Mouse (Mus musculus) urinary bladder, adult 2 months (tissue): ENCODE results near the gene Cog5. TPM values are rescaled to one million over a fixed set of nuclear protein-coding genes. Genes with fewer than 3 reads are reported as not detected.

Experiments
- DNase-seq: peaks from one replicate; pipeline ENCODE4 v3.0.0; 2022; ENCODE audit warnings: low spot score
- polyA plus RNA-seq: library from polyadenylated mRNA; depleted of rRNA; stranded (reverse); fragments of >200 nt; gene quantifications from 2 replicates; pipeline ENCODE4 v1.2.3, GENCODE M21; 2012

Cog5 gene
- polyA plus RNA-seq, 1 experiment: 30.7 TPM

GRCm38 (mm10) chr12:31895095-31895734 lies 240.5 kb downstream of the Cog5 start:
- no peak for DNase-seq

GRCm38 (mm10) chr12:31895888-31896287 lies 241.2 kb downstream of the Cog5 start:
- no peak for DNase-seq

- no peak for DNase-seq
These were observed 241.6 kb downstream of the Cog5 start for GRCm38 (mm10) chr12:31896295-31896694.

GRCm38 (mm10) chr12:31896986-31897385 lies 242.3 kb downstream of the Cog5 start:
- no peak for DNase-seq

GRCm38 (mm10) chr12:31897456-31897855 lies 242.8 kb downstream of the Cog5 start:
- DNase-seq: no peak

GRCm38 (mm10) chr12:31900391-31900914 lies 245.8 kb downstream of the Cog5 start:
- DNase-seq: no peak

- DNase-seq: no peak
These were observed 251.3 kb downstream of the Cog5 start for GRCm38 (mm10) chr12:31905696-31906551.

- DNase-seq: no peak
These were observed 252.8 kb downstream of the Cog5 start for GRCm38 (mm10) chr12:31907436-31907835.

GRCm38 (mm10) chr12:31912966-31913551 lies 258.4 kb downstream of the Cog5 start:
- DNase-seq: no peak

GRCm38 (mm10) chr12:31913614-31914013 lies 258.9 kb downstream of the Cog5 start:
- no peak for DNase-seq

- no peak for DNase-seq
These were observed 262.0 kb downstream of the Cog5 start for GRCm38 (mm10) chr12:31916691-31917090.

GRCm38 (mm10) chr12:31917245-31917644 lies 262.6 kb downstream of the Cog5 start:
- DNase-seq: no peak

- no peak for DNase-seq
These were observed 266.1 kb downstream of the Cog5 start for GRCm38 (mm10) chr12:31920464-31921405.

- no peak for DNase-seq
These were observed 269.5 kb downstream of the Cog5 start for GRCm38 (mm10) chr12:31924135-31924534.

- no peak for DNase-seq
These were observed 270.7 kb downstream of the Cog5 start for GRCm38 (mm10) chr12:31925343-31925742.

- peak; percentile 41 for DNase-seq
These were observed 272.0 kb downstream of the Cog5 start for GRCm38 (mm10) chr12:31926661-31927061.

- DNase-seq: no peak
These were observed 273.8 kb downstream of the Cog5 start for GRCm38 (mm10) chr12:31928498-31928897.

GRCm38 (mm10) chr12:31931818-31932217 lies 277.1 kb downstream of the Cog5 start:
- no peak for DNase-seq

GRCm38 (mm10) chr12:31936657-31937300 lies 282.1 kb downstream of the Cog5 start:
- no peak for DNase-seq

GRCm38 (mm10) chr12:31937613-31938012 lies 282.9 kb downstream of the Cog5 start:
- DNase-seq: no peak
